Mouse (Mus musculus): ENCODE results near the gene Myh15.
"Not testable (repeated sequence)": the region's sequence is repeated elsewhere in the genome, so short reads cannot be mapped to it uniquely, and the experiment has no call there.

Myh15 gene

DNA sequence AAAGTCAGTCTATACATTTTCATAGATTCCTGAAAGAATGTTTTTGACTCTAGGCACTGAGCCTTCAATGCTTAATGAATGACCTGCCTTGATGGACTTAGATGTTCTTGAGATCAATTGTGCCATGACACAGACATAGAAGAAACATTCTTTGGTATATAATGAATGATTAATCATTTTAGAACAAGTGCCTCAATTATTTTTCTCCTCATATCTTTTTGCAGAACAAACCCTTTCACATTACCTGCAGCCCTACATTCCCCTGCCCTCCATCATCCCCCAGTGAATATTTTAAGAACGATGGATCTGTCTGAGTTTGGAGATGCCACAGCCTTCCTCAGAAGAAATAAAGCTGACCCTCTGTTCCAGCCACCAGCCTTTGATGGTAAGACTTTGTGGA lies at the start of gene Myh15:
Gene Myh15, plus strand, starts transcription at position 301 of the 400 bp plus-strand sequence.
- no peak for DNase-seq (ENCODE audit: low spot score in 2 of 2)

DNA sequence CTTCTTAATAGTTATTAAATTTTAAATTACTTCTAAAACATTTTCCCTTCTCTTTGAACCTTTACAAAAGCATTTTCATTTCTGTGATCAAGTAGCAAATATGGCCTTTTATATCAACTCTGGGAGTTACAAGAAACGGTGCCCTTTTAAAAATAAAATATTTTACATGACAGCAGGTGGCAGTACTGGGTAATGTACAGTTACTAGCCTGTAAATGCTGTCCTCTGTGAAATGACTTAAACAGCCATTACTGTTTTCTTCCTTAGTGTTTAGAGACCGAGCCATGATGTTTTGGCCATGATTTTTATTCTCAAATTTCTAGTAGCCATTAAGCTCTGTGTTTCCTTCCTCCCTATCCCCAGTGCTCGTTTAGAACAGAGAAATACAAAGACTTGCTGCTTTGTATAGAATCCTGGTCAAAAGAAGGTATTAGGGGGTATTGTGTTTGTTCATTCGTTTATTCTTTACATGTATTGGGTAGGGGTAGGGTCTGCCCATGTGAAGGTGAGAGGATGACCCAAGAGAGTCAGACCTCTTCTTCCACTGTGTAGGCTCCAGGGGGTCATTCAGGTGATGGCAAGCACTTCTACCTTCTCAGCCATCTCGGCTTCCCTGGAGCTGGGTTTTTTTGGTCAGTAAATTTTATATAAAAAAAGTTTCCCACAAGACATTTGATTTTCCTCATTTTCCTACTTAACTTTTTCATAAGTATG lies 40.5 kb upstream of the Myh15 start:
- DNase-seq (ENCODE audit: low spot score in 2 of 2): no peak

DNA sequence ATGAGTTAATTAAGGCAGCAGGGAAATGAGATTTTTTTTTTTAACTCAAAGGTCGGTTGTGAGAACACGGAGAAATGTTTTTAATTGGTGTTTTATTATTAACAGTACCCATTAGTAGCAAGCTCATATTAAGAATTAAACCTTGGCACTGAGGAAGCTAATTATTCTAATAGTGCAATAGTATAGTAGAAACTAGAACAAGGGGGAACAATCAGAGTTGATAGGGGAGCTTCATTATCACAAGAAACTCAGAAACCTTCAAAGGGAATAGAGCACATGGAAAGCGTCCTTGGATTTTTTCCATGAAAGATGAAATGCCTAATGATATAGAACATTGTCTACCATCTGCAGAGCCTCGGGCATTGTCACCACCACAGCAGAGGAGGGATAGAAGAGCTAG lies 21.4 kb upstream of the Myh15 start:
- no peak for DNase-seq (ENCODE audit: low spot score in 2 of 2)

DNA sequence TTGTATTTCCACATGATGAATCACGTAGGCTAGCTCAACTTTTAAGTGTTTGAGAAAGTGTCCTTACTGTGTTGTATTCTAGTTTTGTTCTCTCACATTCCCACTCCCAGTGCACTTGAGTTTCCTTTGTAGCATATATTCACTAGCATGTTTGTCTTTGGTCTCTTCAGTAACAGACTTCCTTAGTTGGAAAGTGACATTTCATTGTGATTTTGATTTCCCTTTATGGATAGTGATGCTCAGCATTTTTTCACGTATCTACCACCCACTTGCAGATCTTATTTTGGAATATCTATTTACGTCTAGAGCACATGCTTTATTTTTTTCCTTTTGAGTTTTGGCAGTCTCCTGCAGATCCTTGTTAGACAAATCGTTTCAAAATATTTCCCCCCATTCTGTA lies 19.5 kb upstream of the Myh15 start:
- no peak for DNase-seq (ENCODE audit: low spot score in 2 of 2)

DNA sequence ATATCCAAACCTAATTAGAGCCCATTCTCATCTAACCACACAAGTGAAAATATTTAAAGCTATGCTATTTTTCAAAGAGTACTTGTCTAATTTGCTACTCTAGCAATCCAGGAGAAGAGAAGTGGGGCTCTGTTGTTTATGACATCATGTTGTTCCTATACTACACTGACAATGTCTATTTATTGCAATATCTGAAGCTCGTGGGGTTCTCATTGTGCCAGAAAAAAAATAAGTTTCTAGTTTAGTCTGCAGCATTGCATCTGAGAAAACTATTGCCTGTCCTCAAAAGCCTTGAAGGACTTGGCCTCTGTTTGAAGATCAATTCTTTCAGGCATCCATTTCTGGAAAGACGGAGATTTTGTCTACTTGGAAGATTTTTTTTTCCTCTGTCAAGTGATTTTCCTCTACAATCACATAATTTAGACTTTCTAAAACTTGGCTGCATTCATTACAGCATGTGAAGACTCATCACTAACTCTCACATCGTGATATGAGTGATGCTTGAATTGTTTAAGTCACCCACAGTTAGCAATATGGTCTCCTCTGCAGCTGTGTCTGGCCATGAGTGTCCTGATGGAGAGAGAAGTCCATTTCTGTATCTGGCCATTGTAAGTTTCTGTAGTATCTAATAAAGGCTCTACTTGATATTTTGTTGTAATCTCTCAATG lies 16.6 kb upstream of the Myh15 start:
- DNase-seq (ENCODE audit: low spot score in 2 of 2): no peak

DNA sequence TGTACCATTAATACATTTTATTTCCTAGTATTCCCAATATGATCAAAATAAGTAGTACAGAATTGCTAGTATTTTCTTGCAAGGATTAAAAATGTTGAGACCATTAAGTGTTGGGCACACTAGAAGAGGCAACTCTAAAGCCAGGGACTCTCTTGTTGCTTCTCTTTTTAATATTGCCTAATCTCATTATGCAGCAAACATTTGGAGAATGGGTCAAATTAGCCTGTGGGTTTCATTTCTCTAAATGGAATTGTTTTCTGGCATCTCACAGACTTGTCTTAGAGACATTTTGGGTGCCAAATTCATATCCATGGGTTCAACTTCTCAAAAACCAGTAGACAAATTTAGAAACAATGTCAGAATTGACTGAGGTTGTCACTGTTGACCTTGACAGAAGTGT lies 8.1 kb upstream of the Myh15 start:
- no peak for DNase-seq (ENCODE audit: low spot score in 2 of 2)

DNA sequence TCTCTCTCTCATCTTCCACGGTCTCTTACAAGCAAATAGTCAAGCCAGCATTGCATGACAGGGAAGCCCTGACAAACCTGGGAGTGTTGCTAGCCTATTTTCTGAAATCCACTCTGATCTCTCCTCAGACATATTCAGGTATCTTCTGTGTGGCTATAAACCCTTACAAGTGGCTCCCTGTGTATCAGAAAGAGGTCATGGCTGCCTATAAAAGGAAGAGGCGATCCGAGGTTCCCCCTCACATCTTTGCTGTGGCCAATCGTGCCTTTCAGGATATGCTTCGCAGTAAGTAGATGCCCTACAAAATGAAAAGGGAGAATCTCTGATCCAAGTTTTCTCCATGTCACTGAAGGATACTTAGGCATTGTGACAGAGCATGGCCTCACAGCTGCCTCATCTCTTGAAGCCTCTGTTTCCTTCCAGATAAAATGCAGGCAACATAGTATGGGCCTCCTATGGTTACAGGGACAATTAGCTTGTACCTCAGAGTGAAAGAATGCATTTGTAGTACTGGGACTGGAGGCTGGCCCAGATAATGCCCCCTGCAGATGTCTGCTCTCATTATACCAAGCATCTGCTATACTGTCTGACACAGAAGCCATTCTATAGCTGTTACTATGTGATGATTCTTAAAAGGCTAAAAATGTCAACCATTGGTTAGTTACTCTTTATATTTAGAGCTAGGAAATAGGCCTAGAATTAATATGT lies 12.1 kb downstream of the Myh15 start:
- DNase-seq (ENCODE audit: low spot score in 2 of 2): no peak

DNA sequence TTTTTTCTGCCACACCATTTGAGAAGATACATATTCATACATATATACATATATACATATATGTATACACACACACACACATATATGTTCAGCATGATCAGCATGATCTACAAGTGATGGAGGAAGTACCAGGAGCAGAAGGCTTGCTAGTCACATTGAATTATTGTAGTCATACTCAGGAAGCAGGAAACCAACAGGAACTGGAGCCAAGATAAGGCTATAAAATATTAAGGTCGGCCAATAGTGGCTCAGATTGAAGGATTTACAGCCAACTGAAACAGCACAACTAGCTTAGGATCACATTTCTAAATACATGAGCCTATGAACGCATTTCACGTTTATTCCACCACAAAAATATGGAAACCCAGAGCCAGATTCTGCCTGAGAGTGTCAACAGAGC lies 14.0 kb downstream of the Myh15 start:
- DNase-seq (ENCODE audit: low spot score in 2 of 2): no peak

DNA sequence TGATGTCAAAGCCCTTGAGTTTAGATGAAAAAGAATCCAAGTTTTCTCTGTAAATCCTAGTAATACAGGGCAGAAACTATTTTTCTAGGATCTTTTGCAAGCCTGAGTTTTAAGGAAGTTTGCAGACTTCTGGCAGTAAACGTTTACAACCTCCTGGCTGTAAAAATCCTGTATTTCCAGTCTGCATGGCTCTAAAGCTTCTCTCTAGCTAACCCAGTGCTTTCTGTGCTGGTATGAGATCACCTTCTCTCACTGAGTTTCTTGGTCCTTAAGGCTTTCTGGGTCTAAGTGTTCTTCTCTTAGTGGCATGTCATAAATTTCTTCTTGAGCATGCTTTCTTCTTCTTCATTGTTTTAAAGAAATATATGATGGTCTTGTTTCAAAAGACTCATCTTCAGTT lies 70.7 kb downstream of the Myh15 start:
- DNase-seq (ENCODE audit: low spot score in 2 of 2): no peak

DNA sequence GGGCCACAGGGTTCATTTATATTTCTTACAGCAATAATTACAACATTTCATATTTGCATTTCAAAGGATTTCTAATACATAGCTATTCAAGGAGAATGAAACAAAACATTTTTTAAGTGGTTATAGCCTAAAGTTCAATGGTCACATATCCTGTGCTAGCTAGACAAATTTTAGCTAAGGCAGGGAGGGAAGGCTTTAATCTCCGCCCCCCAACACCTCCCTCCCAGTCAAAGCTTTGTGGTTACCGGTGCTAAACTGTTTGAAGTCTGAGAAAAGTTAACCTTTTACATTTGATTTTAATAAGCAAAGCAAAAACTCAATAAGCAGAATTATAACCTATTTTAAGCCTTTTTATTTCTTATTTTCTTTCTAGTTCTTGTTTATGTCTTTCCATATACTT lies 98.9 kb downstream of the Myh15 start:
- DNase-seq (ENCODE audit: low spot score in 2 of 2): no peak

DNA sequence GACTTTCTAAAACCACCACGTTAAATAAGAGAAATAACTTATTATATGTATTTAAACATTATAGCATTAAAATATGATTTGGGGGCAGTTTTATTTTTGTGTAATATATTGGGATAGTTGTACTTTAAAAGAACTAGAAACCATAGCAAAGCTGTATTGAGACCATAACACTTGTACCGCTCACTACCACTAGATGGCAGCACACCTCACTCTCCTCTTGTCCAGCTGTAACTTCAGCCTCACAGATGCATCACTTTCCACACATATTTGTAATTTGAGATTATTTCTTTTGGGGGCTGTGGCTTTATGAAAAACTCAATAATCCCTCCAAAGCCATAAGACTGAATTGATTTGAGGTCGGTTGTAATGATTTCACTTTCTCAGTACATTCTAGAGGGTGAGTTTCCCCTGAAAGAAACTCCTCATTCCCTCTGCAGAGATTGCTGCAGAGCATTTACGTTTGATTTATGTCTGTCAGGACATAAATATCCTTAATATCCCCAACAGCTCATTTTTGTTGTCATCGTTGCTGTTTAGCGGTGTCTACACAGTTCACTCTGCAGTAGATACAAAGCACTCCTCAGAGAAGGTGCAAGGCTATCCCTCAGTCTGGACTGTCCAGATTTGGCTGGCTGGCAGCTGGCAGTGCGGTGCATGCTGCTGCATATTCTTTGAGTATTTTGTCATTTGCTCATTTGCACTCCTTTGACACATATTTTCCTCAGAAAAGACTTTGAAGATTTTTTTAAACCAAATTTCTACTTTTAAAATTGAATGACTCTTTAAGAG lies 107.3 kb downstream of the Myh15 start:
- DNase-seq (ENCODE audit: low spot score in 2 of 2): peak in 1 of 2 experiments; percentile 38

DNA sequence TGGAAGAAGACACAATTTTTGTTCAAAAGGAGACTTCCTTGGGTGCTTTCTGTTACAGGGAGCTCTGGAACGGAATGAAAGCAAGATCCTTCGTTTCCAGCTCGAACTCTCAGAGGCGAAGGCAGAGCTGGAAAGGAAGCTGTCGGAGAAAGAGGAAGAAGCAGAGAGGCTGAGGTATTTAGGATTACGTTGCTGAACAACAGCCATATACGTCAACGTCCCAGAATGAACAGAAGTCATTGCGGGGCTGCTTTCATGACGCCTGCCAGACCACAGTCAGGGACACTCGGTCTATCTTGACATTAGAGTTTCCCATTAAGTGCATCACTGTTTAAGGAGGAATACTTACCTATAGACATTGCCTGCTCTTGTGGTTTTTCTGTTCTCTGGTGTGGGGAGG lies 108.4 kb downstream of the Myh15 start:
- no peak for DNase-seq (ENCODE audit: low spot score in 2 of 2)

DNA sequence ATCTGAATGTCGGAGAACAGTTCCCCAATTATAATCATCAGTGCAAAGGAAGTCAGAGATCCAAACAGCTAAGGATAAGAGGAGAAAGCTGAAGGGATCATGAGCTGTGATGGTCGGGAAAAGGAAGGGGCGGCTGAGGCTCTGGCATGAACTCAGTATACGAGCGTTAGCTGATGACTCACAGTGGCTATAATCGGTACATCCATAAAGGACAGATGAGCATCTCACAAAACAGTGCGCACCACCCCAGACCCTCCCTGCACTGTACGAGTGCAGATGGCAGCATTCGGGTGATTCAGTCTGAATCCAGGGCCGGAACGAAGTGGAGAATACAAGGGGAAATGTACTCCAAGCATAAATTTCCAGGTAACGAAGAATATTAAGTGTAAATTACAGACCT lies 110.0 kb downstream of the Myh15 start:
- DNase-seq (ENCODE audit: low spot score in 2 of 2): no peak

DNA sequence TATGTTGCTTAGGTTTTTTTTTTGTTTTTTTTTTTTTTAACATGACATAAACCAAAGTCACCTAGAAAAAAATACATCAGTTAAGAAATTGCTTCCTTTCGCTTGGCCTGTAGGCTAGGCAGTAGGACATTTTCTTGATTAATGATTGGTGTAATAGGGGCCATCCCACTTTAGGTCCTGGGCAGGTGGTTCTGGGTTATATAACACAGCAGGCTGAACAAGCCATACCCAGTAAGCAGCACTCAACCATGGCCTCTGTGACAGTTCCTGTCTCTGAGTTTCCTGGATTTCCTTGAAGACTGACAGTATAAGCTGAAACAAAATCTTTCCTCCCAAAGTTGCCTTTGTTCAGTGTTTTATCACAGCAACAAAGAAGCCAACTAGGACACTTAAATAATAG lies 117.8 kb downstream of the Myh15 start:
- no peak for DNase-seq (ENCODE audit: low spot score in 2 of 2)

DNA sequence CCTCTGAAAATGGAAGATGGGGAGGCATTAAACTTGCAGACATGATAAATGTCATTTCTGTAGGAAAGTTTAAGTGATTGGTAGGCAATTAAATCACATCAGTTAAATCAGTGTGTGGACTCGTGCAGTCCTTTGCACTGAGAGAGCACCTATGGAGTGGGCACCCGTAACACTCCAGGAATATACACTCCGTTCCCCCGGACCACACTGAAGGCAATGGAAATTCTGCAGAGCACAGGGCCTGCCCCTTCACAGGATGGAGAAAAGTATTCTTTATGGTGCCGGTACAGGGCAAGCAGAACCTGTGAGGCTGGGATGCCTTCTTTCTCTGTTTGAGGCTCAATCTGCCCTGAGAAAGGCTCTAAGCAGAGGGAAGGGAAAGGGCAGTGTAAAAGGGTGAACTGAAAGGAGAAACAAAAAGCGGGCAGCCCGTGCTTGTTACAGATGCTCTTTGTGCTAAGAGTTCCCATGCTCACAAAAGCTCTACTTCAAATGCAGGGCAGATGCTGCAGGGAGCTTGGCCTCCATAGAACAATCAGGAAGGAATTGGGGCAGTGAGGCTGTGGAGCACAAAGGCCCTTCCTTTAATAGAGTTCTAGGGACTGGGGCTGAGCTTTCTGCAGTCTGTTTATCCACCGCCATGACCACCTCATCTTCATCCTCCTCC lies 118.6 kb downstream of the Myh15 start:
- DNase-seq (ENCODE audit: low spot score in 2 of 2): no peak

DNA sequence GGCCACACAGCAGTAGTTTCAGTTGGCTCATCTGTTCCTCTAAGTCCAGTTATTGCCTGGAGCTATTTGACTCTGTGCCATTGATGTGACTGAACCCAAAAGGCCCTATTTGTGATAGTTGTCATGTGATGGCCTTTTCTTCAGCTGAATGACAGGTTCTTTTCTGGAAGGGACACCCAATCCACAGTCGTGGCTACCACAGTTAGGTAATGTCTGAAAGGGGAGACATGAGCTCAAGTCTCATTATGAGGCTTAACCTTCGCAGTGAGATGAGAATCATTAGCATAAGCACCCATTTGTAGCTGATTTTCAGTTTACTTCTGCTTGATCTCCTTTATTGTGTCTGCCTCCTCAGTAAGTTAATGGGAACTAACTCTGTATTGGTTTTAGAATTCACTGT lies 136.2 kb downstream of the Myh15 start:
- no peak for DNase-seq (ENCODE audit: low spot score in 2 of 2)

DNA sequence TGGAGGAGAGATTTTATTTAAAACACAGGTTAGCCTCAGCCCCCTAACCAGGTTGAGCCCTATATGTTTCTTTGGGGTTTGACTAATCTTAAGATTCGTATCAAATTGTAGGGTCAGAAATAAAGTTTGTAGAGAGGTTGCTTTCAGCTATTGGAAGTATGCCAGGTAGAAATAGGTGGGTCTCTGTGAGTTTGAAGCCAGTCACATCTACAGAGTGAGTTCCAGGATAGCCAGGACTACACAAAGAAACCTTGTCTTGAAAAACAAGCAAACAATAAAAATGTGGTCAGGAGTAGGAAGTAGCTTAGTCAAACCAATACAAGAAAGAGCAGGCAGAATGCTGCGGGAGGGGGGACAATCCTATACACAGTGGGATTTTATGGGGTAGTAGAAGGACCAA lies 136.7 kb downstream of the Myh15 start:
- no peak for DNase-seq (ENCODE audit: low spot score in 2 of 2)

DNA sequence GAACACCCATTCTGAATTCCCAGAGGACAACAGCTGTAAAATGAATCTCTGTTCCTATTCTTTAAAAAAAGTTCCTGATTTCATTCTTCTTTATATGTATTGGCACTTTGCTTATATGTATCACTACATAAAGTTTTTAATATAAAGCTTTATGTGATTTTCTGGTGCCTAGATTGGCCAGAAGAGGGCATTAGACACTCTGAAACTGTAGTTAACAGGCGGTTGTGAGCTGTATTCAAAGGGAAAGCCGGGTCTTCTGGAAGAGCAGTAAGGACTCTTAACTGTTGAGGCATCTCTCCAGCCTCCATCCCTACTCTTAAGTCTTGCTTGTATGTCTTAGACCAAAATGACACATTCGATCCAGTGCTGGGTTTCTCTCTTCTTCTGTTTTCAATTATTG lies 139.0 kb downstream of the Myh15 start:
- DNase-seq (ENCODE audit: low spot score in 2 of 2): no peak

DNA sequence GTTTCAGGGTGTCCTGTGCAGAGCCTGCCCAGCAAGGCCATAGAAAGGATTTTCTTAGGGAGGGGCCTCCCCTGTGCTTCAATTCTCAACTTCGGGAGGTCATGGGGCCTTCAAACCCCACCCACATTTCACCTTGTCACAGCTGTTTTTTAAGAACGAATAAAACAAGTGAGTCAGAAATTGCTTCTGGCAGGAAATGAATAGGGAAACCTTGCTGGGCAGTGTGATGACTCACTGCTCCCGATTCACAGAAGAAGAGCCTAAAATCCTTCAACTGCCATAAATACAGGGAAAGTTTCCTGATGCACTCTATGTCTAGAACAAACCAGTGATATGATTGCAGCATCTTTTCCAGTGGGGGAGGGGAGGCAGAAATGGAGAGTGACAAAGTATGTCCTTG lies 140.7 kb downstream of the Myh15 start:
- no peak for DNase-seq (ENCODE audit: low spot score in 2 of 2)

DNA sequence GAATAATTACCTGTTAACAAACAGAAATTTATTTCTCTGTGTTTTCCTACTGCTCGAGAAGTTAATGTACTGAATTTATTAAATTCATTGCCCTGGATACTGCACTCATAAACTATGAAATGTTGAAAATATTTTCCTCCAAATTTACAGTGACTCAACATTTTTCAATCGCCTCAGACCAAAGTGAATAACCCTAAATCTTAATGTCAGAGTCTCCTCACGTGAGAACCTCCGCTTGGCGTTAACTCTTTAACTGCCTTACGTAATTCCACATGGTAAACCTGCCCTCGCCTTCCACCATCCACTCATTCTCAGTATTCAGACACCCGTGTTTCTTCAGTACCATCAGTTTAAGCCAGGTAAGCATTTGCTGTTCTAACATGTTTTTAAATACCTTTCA lies 166.4 kb downstream of the Myh15 start:
- DNase-seq (ENCODE audit: low spot score in 2 of 2): no peak

DNA sequence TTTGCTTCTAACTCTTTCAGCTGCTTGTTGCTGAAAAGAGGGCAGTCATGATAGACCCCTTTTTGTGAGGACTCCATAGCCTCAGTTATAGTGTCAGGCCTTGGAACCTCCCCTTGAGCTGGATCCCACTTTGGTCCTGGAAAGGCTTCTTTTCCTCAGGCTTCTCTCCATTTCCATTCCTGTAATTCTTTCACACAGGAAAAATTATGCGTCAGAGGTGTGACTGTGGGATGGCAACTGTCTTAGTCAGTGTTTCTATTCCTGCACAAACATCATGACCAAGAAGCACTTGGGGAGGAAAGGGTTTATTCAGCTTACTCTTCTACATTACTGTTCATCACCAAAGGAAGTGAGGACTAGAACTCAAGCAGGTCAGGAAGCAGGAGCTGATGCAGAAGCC lies 186.2 kb downstream of the Myh15 start:
- not testable (repeated sequence) for DNase-seq (ENCODE audit: low spot score in 2 of 2)
